26 mouse cellular contexts compared by ENCODE assay signal in the genomic region with DNA sequence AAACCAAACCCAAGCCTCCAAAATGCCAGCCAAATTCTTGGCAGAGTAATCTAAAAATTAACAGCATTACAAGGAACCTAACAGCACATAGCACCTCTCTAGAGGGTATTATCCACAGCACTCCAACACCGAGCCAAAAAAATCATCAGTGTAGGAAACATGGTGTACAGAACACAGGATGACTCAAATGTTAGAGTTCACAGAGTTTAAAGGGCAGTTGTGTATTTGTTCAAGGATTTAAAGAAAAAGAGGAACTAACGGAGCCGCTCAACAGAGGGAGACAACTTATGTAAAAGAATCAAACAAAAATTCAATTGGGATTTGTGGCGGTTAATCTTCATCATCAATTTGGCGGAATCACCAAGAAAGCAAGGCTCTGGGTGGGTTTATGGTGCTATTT. TPM values are rescaled to one million over a fixed set of nuclear protein-coding genes. Genes with fewer than 3 reads are reported as not detected.
"Had no signal": no experiment of that assay in that cellular context is flagged by ENCODE, and none has a peak within 500 bp of the region (broad histone marks: within the 10 kb centered on the region; RNA-seq: fewer than 3 reads in every experiment).

No protein-coding gene starts in this region.

- ATAC-seq: midbrain, embryonic 13.5 days; midbrain, embryonic 15.5 days had no signal

- H3K4me1 ChIP-seq: liver, embryonic 13.5 days; lung, embryonic 15.5 days; midbrain, embryonic 13.5 days; midbrain, embryonic 15.5 days; neural tube, embryonic 13.5 days; neural tube, embryonic 15.5 days had no signal

- H3K4me3 ChIP-seq: liver, embryonic 13.5 days; liver, embryonic 15.5 days; lung, embryonic 15.5 days; midbrain, embryonic 10.5 days; midbrain, embryonic 13.5 days; midbrain, embryonic 15.5 days; myocyte; neural tube, embryonic 13.5 days; neural tube, embryonic 15.5 days had no signal

- H3K9me3 ChIP-seq: liver, embryonic 13.5 days; liver, embryonic 15.5 days; lung, embryonic 15.5 days; midbrain, embryonic 10.5 days; midbrain, embryonic 13.5 days; midbrain, embryonic 15.5 days; neural tube, embryonic 13.5 days; neural tube, embryonic 15.5 days had no signal

- H3K27me3 ChIP-seq: liver, embryonic 13.5 days; liver, embryonic 15.5 days; lung, embryonic 15.5 days; midbrain, embryonic 13.5 days; midbrain, embryonic 15.5 days; neural tube, embryonic 13.5 days; neural tube, embryonic 15.5 days had no signal

- H3K36me3 ChIP-seq: liver, embryonic 13.5 days; liver, embryonic 15.5 days; lung, embryonic 15.5 days; midbrain, embryonic 10.5 days; midbrain, embryonic 13.5 days; midbrain, embryonic 15.5 days; neural tube, embryonic 13.5 days; neural tube, embryonic 15.5 days had no signal

- H3K4me2 ChIP-seq: liver, embryonic 13.5 days; liver, embryonic 15.5 days; lung, embryonic 15.5 days; midbrain, embryonic 13.5 days; midbrain, embryonic 15.5 days; neural tube, embryonic 13.5 days; neural tube, embryonic 15.5 days had no signal

- DNase-seq: liver, embryonic 13.5 days; lung, adult 2 months; lung, postnatal 10 days; lung, postnatal 4 days; retina, postnatal 1 day; right cerebral cortex, adult 18-20 months; right cerebral cortex, postnatal 25 days; right cerebral cortex, postnatal 4 days; spleen, adult 18-20 months; thymus, adult 18-20 months; thymus, postnatal 14 days; thymus, postnatal 36 days had no signal

- H3K27ac ChIP-seq: liver, embryonic 13.5 days; liver, embryonic 15.5 days; lung, embryonic 15.5 days; midbrain, embryonic 10.5 days; midbrain, embryonic 13.5 days; midbrain, embryonic 15.5 days; neural tube, embryonic 13.5 days; neural tube, embryonic 15.5 days had no signal

- H3K9ac ChIP-seq: liver, embryonic 13.5 days; liver, embryonic 15.5 days; lung, embryonic 15.5 days; midbrain, embryonic 13.5 days; midbrain, embryonic 15.5 days; neural tube, embryonic 13.5 days; neural tube, embryonic 15.5 days had no signal

RNA-seq across cellular contexts. Expression of a gene that starts 7.1 kb away (rescaled TPM):
- total RNA-seq: megakaryocyte, adult 5-6 weeks; megakaryocyte-erythroid progenitor cell, adult 5-6 weeks had no signal
- polyA plus RNA-seq: liver, embryonic 13.5 days; lung, embryonic 15.5 days; midbrain, embryonic 10.5 days; myocyte; neural tube, embryonic 11.5 days; neural tube, embryonic 13.5 days; stomach, embryonic 14.5 days had no signal

RNA-seq across cellular contexts. Expression of a gene that starts 47.9 kb away (rescaled TPM):
- total RNA-seq: megakaryocyte-erythroid progenitor cell, adult 5-6 weeks had no signal
- polyA plus RNA-seq: liver, embryonic 13.5 days; liver, embryonic 15.5 days; small intestine, adult 2 months; stomach, embryonic 16.5 days had no signal
